Mouse (Mus musculus) embryo, embryonic 9.5 days (tissue): ENCODE data around the gene Gstp2.
A peak's percentile ranks its signal among the peaks of the same experiment; 100 is the strongest.
"Not testable (repeated sequence)": the region's sequence is repeated elsewhere in the genome, so short reads cannot be mapped to it uniquely, and the experiment has no call there.

Experiments used
- DNase-seq: peaks from one replicate; pipeline ENCODE4 v3.0.0-alpha.2; 2017; ENCODE audit errors: extremely low spot score

The Gstp2 gene

GRCm38 (mm10) chr19:4049069-4049468 is 3.2 kb upstream of the Gstp2 start:
- not testable (repeated sequence) for DNase-seq

GRCm38 (mm10) chr19:4047859-4048258 is 2.0 kb upstream of the Gstp2 start:
- DNase-seq = peak; percentile 68

GRCm38 (mm10) chr19:4046866-4047254 is 1.0 kb upstream of the Gstp2 start:
- no peak for DNase-seq

- DNase-seq = not testable (repeated sequence)
Observed at GRCm38 (mm10) chr19:4044109-4044508, 1.7 kb downstream of the Gstp2 start.

- no peak for DNase-seq
Observed at GRCm38 (mm10) chr19:4042124-4042523, 3.7 kb downstream of the Gstp2 start.

- not testable (repeated sequence) for DNase-seq
Observed at GRCm38 (mm10) chr19:4041500-4041899, 4.3 kb downstream of the Gstp2 start.

GRCm38 (mm10) chr19:4040941-4041340 is 4.9 kb downstream of the Gstp2 start:
- not testable (repeated sequence) for DNase-seq

GRCm38 (mm10) chr19:4037788-4038232 is 8.0 kb downstream of the Gstp2 start, which contains the start of gene Gstp1:
TSS of gene Gstp1 (minus strand) at chr19:4037985.
- DNase-seq = peak; percentile 84

GRCm38 (mm10) chr19:4037154-4037787 is 8.6 kb downstream of the Gstp2 start:
- not testable (repeated sequence) for DNase-seq

GRCm38 (mm10) chr19:4036327-4037045 is 9.3 kb downstream of the Gstp2 start:
- no peak for DNase-seq

GRCm38 (mm10) chr19:4033742-4034141 is 12.1 kb downstream of the Gstp2 start:
- DNase-seq = no peak

- DNase-seq = no peak
Observed at GRCm38 (mm10) chr19:4033298-4033697, 12.5 kb downstream of the Gstp2 start.

- no peak for DNase-seq
Observed at GRCm38 (mm10) chr19:4032668-4033067, 13.2 kb downstream of the Gstp2 start.

GRCm38 (mm10) chr19:4027576-4027975 is 18.2 kb downstream of the Gstp2 start:
- DNase-seq = no peak

GRCm38 (mm10) chr19:4023185-4023584 is 22.6 kb downstream of the Gstp2 start:
- no peak for DNase-seq

- DNase-seq = peak; percentile 77
Observed at GRCm38 (mm10) chr19:4018743-4019583, 26.9 kb downstream of the Gstp2 start.

- no peak for DNase-seq
Observed at GRCm38 (mm10) chr19:4017921-4018587, 27.8 kb downstream of the Gstp2 start.

- no peak for DNase-seq
Observed at GRCm38 (mm10) chr19:4015635-4016034, 30.2 kb downstream of the Gstp2 start.

GRCm38 (mm10) chr19:4014802-4015201 is 31.0 kb downstream of the Gstp2 start:
- no peak for DNase-seq

- no peak for DNase-seq
Observed at GRCm38 (mm10) chr19:4013066-4013465, 32.8 kb downstream of the Gstp2 start.

GRCm38 (mm10) chr19:4012432-4013022 is 33.3 kb downstream of the Gstp2 start, which contains the start of gene Ndufv1:
TSS of gene Ndufv1 (minus strand) at chr19:4012806.
- DNase-seq = peak; percentile 95
